Mouse (Mus musculus) ES-E14 (cell line): ENCODE measurements at regions not wholly inside any gene's neighbourhood (a gene's known extent, or its start where the extent isn't known, plus 50 kb on each side); places are given as distances from the start of the nearest gene placed in this dataset.

Experiments
- DNase-seq: peaks from one replicate; pipeline ENCODE4 v3.0.0-alpha.2; 2013; ENCODE audit warnings: low read depth, low spot score
- H3K27ac ChIP-seq: 2 replicates; pipeline ENCODE4 v1.5.1; 2012; ENCODE audit warnings: low read depth, mild to moderate bottlenecking, low read length, moderate library complexity, mixed read lengths; ENCODE audit not compliant: poor library complexity, insufficient read depth, severe bottlenecking
- H3K36me3 ChIP-seq: 2 replicates; pipeline ENCODE4 v1.6.1; 2012; ENCODE audit warnings: mild to moderate bottlenecking, low read length, moderate library complexity, mixed read lengths; ENCODE audit not compliant: control insufficient read depth, poor library complexity, insufficient read depth, severe bottlenecking
- H3K4me1 ChIP-seq, 2 experiments: fragments of 150-350 bp in 1 of 2; sonication (generic) in 1 of 2; 2 replicates each; pipeline ENCODE4 v1.6.1; 2012; ENCODE audit warnings: low read length in 2 of 2, mild to moderate bottlenecking in 1 of 2, mixed read lengths in 1 of 2; ENCODE audit not compliant: control insufficient read depth in 2 of 2, insufficient read depth in 2 of 2, poor library complexity in 1 of 2
- H3K4me3 ChIP-seq, 2 experiments: fragments of 150-350 bp in 1 of 2; sonication (generic) in 1 of 2; 2 replicates each; pipeline ENCODE4 v1.5.1; 2012; ENCODE audit warnings: low read length in 2 of 2, low read depth in 1 of 2, mild to moderate bottlenecking in 1 of 2, mixed read lengths in 1 of 2; ENCODE audit not compliant: insufficient read depth in 1 of 2, poor library complexity in 1 of 2, severe bottlenecking in 1 of 2
- H3K9ac ChIP-seq: 2 replicates; pipeline ENCODE4 v1.6.1; 2012; ENCODE audit warnings: low read depth, mild to moderate bottlenecking, low read length, mixed read lengths; ENCODE audit not compliant: poor library complexity, insufficient read depth, severe bottlenecking
- H3K9me3 ChIP-seq: fragments of 150-350 bp; sonication (generic); 2 replicates; pipeline ENCODE4 v1.6.1; 2012; ENCODE audit warnings: low read depth, mild to moderate bottlenecking, low read length; ENCODE audit not compliant: control insufficient read depth, insufficient read depth
- CHD2 ChIP-seq: IDR thresholded peaks from 2 replicates; pipeline ENCODE4 v1.6.1; 2014; ENCODE audit warnings: mild to moderate bottlenecking, low read depth, low read length, inconsistent platforms
- HCFC1 ChIP-seq: IDR thresholded peaks from 2 replicates; pipeline ENCODE4 v1.6.1; 2012; ENCODE audit warnings: low read length, inconsistent platforms, borderline replicate concordance; ENCODE audit not compliant: insufficient read depth
- MAFK ChIP-seq: IDR thresholded peaks from 2 replicates; pipeline ENCODE4 v1.6.1; 2014; ENCODE audit warnings: mild to moderate bottlenecking, low read depth, low read length, inconsistent platforms; ENCODE audit not compliant: insufficient read depth
- ZC3H11A ChIP-seq: IDR thresholded peaks from 2 replicates; pipeline ENCODE4 v1.6.1; 2012; ENCODE audit warnings: low read depth, mild to moderate bottlenecking, inconsistent platforms, low read length, borderline replicate concordance
- ZNF384 ChIP-seq: IDR thresholded peaks from 2 replicates; pipeline ENCODE4 v1.6.1; 2012; ENCODE audit warnings: low read depth, low read length, inconsistent platforms
- in situ Hi-C, 2 experiments: fragments of 600-800 bp; cut with MboI; formaldehyde crosslinking; loops; one replicate each; pipeline ENCODE4 v1.15.1; 2025; ENCODE audit warnings: low sequenced_read_pairs in 2 of 2, inconsistent platforms in 1 of 2; ENCODE audit not compliant: unreplicated experiment in 2 of 2

GRCm38 (mm10) chr12:109896397-109896796 lies 296.3 kb upstream of the Rtl1 start:
- in situ Hi-C loops: no loop called here

GRCm38 (mm10) chr12:109896906-109897305 lies 296.8 kb upstream of the Rtl1 start:
- no peak for TF ChIP-seq CHD2
- TF ChIP-seq ZC3H11A: no peak
- no peak for TF ChIP-seq HCFC1
- TF ChIP-seq MAFK: no peak
- no peak for TF ChIP-seq ZNF384

More at GRCm38 (mm10) chr12:109896397-109896796, 296.3 kb upstream of the Rtl1 start:
- TF ChIP-seq CHD2: no peak
- no peak for TF ChIP-seq HCFC1
- no peak for TF ChIP-seq ZC3H11A
- TF ChIP-seq MAFK: no peak
- TF ChIP-seq ZNF384: no peak
- no peaks in the 10 kb centered on the region for H3K36me3 ChIP-seq
- no peak overlapping the region for H3K9ac ChIP-seq
- no peak overlapping the region for H3K27ac ChIP-seq
- H3K4me3 ChIP-seq: no peak overlapping the region
- DNase-seq: no peak
- 0 out of 4 replicates have a peak, but pooled peaks cover 0 to 2% of the 10 kb centered on the region in 2 experiments for H3K4me1 ChIP-seq
- 0 out of 2 replicates have a peak, but pooled peaks cover 2% of the 10 kb centered on the region for H3K9me3 ChIP-seq

DNA sequence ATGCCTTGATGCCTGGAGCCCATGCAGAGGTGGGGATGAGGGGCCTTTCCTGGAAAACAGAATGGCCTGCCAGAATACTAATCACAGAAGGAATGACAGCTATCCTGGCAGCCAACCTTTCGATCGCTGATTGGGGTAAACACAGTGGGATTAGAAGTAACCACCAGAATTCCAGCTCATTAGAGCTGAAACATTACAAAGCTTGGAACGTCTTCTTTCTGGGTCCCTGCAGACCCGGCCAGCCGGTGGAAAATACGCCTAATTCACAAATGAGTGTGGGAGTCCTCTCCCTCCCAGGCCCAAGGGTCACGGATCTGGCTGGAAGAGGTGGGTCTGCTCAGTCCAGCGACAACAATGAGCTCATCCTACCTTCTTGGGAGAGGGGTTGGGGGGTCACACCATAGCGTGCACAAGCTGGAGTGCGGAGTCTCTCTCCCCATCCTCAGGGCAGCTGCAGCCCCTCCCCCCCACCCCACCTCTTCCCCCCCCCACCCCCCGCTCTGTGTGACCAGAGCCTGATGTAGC lies 297.8 kb upstream of the Rtl1 start:
- no peak overlapping the region for H3K27ac ChIP-seq
- no peak for TF ChIP-seq HCFC1
- TF ChIP-seq MAFK: no peak
- TF ChIP-seq ZNF384: no peak
- TF ChIP-seq ZC3H11A: no peak
- TF ChIP-seq CHD2: no peak
- 0 out of 2 replicates have a peak, but pooled peaks cover 2% of the 10 kb centered on the region for H3K9me3 ChIP-seq
- in situ Hi-C loops: no loop called here
- no peak for DNase-seq
- no peak overlapping the region for H3K9ac ChIP-seq
- no peaks in the 10 kb centered on the region for H3K4me1 ChIP-seq
- no peak overlapping the region for H3K4me3 ChIP-seq
- no peaks in the 10 kb centered on the region for H3K36me3 ChIP-seq

More at GRCm38 (mm10) chr12:109896906-109897305, 296.8 kb upstream of the Rtl1 start:
- Histone ChIP-seq H3K4me1 (no peaks in the 10 kb centered on the region), H3K27ac (no peak overlapping the region), H3K9me3 (0 out of 2 replicates have a peak, but pooled peaks cover 2% of the 10 kb centered on the region), H3K4me3 (no peak overlapping the region), H3K9ac (no peak overlapping the region), H3K36me3 (no peaks in the 10 kb centered on the region)
- in situ Hi-C loops: no loop called here
- DNase-seq: no peak

DNA sequence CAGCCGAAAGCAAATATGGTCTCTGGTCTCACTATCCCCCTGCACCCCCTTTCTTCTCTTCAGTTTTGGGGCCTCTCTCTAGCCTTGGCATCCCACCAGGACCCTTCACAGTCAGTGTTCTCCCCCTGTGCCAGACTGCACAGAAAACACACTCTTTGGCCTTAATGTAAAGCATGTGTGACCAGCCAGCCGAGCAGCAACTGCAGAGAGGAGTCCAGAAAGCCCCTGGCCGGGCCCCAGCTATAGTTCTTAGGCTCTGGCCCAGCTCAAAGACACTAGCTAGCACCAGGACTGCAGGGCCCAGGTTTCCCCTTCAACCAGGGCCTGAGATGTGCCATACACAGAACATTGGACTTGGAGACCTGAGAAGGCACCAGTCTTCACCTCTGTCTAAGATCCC lies 299.3 kb upstream of the Rtl1 start:
- in situ Hi-C loops: no loop called here
- no peaks in the 10 kb centered on the region for H3K4me1 ChIP-seq
- H3K27ac ChIP-seq: no peak overlapping the region
- no peaks in the 10 kb centered on the region for H3K36me3 ChIP-seq
- H3K4me3 ChIP-seq: no peak overlapping the region
- no peak overlapping the region for H3K9ac ChIP-seq
- DNase-seq: no peak
- TF ChIP-seq ZNF384: no peak
- no peak for TF ChIP-seq MAFK
- no peak for TF ChIP-seq ZC3H11A
- no peak for TF ChIP-seq CHD2
- TF ChIP-seq HCFC1: no peak
- 0 out of 2 replicates have a peak, but pooled peaks cover 2% of the 10 kb centered on the region for H3K9me3 ChIP-seq
